Comparison of ENCODE assay signal across 26 mouse cellular contexts in the genomic region with DNA sequence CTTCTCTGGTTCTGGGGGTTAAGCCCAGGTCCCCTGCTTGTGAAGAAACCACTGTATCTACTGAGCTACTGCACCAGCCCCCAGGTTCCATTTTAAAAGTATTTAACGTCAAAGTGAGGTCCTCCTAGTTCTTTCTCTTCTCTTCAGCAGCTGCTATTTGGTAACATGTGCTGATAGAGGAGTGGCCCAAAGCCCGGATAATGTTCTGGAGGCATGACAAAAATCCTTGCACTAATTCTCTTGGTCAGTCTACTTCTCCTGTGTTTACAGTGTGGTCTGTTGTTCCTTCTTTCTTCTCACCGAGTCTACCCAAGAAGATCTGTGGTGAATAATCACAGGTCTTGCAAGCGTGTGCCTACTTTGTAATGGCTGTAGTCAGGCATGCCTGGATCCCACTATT. TPM values are rescaled to one million over a fixed set of nuclear protein-coding genes. Genes with fewer than 3 reads are reported as not detected.
"Had no signal": no experiment of that assay in that cellular context is flagged by ENCODE, and none has a peak within 500 bp of the region (broad histone marks: within the 10 kb centered on the region; RNA-seq: fewer than 3 reads in every experiment).

No protein-coding gene starts in this region.

- H3K4me3 ChIP-seq: left cerebral cortex, adult 2 months; lung, embryonic 15.5 days; megakaryocyte, embryonic 14.5 days; midbrain, embryonic 10.5 days; midbrain, embryonic 13.5 days had no signal

- H3K27ac ChIP-seq: left cerebral cortex, adult 2 months; liver, embryonic 14.5 days; lung, embryonic 15.5 days; midbrain, embryonic 10.5 days; midbrain, embryonic 13.5 days had no signal

- DNase-seq: kidney, postnatal 10 days; kidney, postnatal 36 days; layer of hippocampus, postnatal 36 days; lung, adult 18-20 months; lung, postnatal 10 days; lung, postnatal 36 days; thymus, adult 18-20 months; thymus, postnatal 36 days had no signal

- H3K9ac ChIP-seq: liver, embryonic 14.5 days; lung, embryonic 15.5 days; midbrain, embryonic 13.5 days had no signal

- H3K4me2 ChIP-seq: liver, embryonic 11.5 days; lung, embryonic 15.5 days; midbrain, embryonic 13.5 days had no signal

- H3K9me3 ChIP-seq: lung, embryonic 15.5 days; midbrain, embryonic 10.5 days; midbrain, embryonic 13.5 days had no signal

- ATAC-seq: midbrain, embryonic 13.5 days had no signal

- H3K36me3 ChIP-seq: lung, embryonic 15.5 days; midbrain, embryonic 10.5 days; midbrain, embryonic 13.5 days had no signal

- H3K4me1 ChIP-seq: lung, embryonic 15.5 days; megakaryocyte, embryonic 14.5 days; midbrain, embryonic 10.5 days; midbrain, embryonic 13.5 days had no signal

- H3K27me3 ChIP-seq: lung, embryonic 15.5 days; megakaryocyte, embryonic 14.5 days; midbrain, embryonic 13.5 days had no signal

RNA-seq across cellular contexts. Expression of a gene that starts 15.8 kb away (rescaled TPM):
- polyA plus RNA-seq: liver, embryonic 11.5 days; midbrain, embryonic 13.5 days; neural tube, embryonic 11.5 days; neural tube, embryonic 14.5 days had no signal

RNA-seq across cellular contexts. Expression of a gene that starts 54.6 kb away (rescaled TPM):
- total RNA-seq: layer of hippocampus, adult 8-10 months; layer of hippocampus, postnatal 10 days; layer of hippocampus, postnatal 36 days; left cerebral cortex, adult 2 months; left cerebral cortex, postnatal 10 days; left cerebral cortex, postnatal 36 days had no signal
- polyA plus RNA-seq: limb, embryonic 11.5 days; liver, embryonic 11.5 days; liver, embryonic 14.5 days; lung, embryonic 15.5 days; midbrain, embryonic 10.5 days; midbrain, embryonic 13.5 days; midbrain, postnatal 0 days; neural tube, embryonic 11.5 days; neural tube, embryonic 14.5 days; small intestine, adult 2 months; spleen, adult 2 months; stomach, embryonic 16.5 days had no signal
